31 mouse cellular contexts compared by ENCODE assay signal in the genomic region with DNA sequence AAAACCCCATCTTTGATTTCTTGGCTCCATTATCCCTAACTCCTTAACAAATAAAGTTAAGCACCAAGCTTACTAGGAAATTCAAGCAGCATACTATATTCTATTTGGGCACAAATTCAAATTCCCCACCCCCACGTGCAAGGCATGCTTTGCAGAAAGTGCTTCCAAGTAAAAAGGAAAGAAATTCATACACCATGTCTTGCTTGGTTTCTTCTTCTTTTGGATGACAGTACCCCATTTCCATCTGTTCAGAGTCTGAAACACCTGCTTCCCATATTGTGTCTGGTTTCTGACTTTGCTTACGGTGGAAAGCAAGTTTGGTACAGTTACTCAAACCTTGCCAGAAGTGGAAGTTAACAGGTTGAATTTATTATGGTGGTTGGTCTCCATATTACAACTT.
DNase-seq lines count a peak whose midpoint lies in the region; ATAC-seq lines count a peak whose summit lies in the region.
"Had no signal": no experiment of that assay in that cellular context is flagged by ENCODE, and none has a peak within 500 bp of the region (broad histone marks: within the 10 kb centered on the region; RNA-seq: fewer than 3 reads in every experiment).

No protein-coding gene starts in this region.

- H3K4me2 ChIP-seq in midbrain, embryonic 16.5 days (ENCODE audit: low read length): no peak overlapping the region
- H3K4me2 ChIP-seq: embryonic facial prominence, embryonic 15.5 days; heart, embryonic 13.5 days; limb, embryonic 13.5 days; liver, embryonic 12.5 days; stomach, embryonic 15.5 days had no signal

- ATAC-seq in frontal cortex, adult (ENCODE audit: low TSS enrichment): peak; percentile 90
- ATAC-seq in midbrain, embryonic 16.5 days: no peak
- ATAC-seq: hindbrain, postnatal 0 days; intestine, embryonic 16.5 days; liver, embryonic 12.5 days; Patski had no signal

- WGBS in midbrain, embryonic 16.5 days: 85% methylated on average over 2 of the region's 2 CpGs

- no peaks in the 10 kb centered on the region for H3K4me1 ChIP-seq in midbrain, embryonic 16.5 days (ENCODE audit: control insufficient read depth, insufficient read depth, low read length)
- H3K4me1 ChIP-seq: embryonic facial prominence, embryonic 15.5 days; heart, embryonic 13.5 days; limb, embryonic 13.5 days; liver, embryonic 12.5 days; midbrain, embryonic 10.5 days; stomach, embryonic 15.5 days had no signal

- H3K4me3 ChIP-seq in midbrain, embryonic 16.5 days (ENCODE audit: low read depth, low read length): no peak overlapping the region
- H3K4me3 ChIP-seq: embryonic facial prominence, embryonic 15.5 days; heart, embryonic 13.5 days; limb, embryonic 13.5 days; liver, embryonic 12.5 days; midbrain, embryonic 10.5 days; stomach, embryonic 15.5 days had no signal

- no peaks in the 10 kb centered on the region for H3K27me3 ChIP-seq in midbrain, embryonic 16.5 days (ENCODE audit: control insufficient read depth, insufficient read depth, low read depth, low read length)
- H3K27me3 ChIP-seq: CH12.LX; embryonic facial prominence, embryonic 15.5 days; heart, embryonic 13.5 days; limb, embryonic 13.5 days; liver, embryonic 12.5 days; Patski; stomach, embryonic 15.5 days had no signal

- no peaks in the 10 kb centered on the region for H3K36me3 ChIP-seq in midbrain, embryonic 16.5 days (ENCODE audit: control insufficient read depth, insufficient read depth, low read length)
- H3K36me3 ChIP-seq: embryonic facial prominence, embryonic 15.5 days; G1E; heart, embryonic 13.5 days; limb, embryonic 13.5 days; liver, embryonic 12.5 days; midbrain, embryonic 10.5 days; stomach, embryonic 15.5 days had no signal

- no peaks in the 10 kb centered on the region for H3K9me3 ChIP-seq in midbrain, embryonic 16.5 days (replicated peaks; ENCODE audit: control insufficient read depth, low read length, poor library complexity, severe bottlenecking)
- H3K9me3 ChIP-seq: embryonic facial prominence, embryonic 15.5 days; G1E; heart, embryonic 13.5 days; limb, embryonic 13.5 days; liver, embryonic 12.5 days; midbrain, embryonic 10.5 days; stomach, embryonic 15.5 days had no signal

- no peak overlapping the region for H3K27ac ChIP-seq in midbrain, embryonic 16.5 days (ENCODE audit: low read length)
- H3K27ac ChIP-seq: embryonic facial prominence, embryonic 15.5 days; heart, embryonic 13.5 days; hindbrain, postnatal 0 days; limb, embryonic 13.5 days; liver, embryonic 12.5 days; midbrain, embryonic 10.5 days; stomach, embryonic 15.5 days had no signal

- H3K9ac ChIP-seq in midbrain, embryonic 16.5 days (ENCODE audit: low read depth, low read length): no peak overlapping the region
- H3K9ac ChIP-seq: embryonic facial prominence, embryonic 15.5 days; heart, embryonic 13.5 days; limb, embryonic 13.5 days; liver, embryonic 12.5 days; stomach, embryonic 15.5 days had no signal

- no peak for DNase-seq in frontal cortex, postnatal 25 days (ENCODE audit: low spot score in 2 of 2)
- peak; percentile 40 to 49 for DNase-seq in right cerebral cortex, adult 2 months (ENCODE audit: low spot score in 2 of 2)
- DNase-seq in right cerebral cortex, postnatal 25 days: no peak
- peak; percentile 40 for DNase-seq in layer of hippocampus, adult 9-11 months
- no peak for DNase-seq in adrenal gland, adult (ENCODE audit: inconsistent age in 2 of 2, low spot score in 1 of 2)
- DNase-seq: adrenal gland, adult 2 months; B cell, adult 2 months; cerebellum, adult 8-10 months; cerebellum, postnatal 36 days; embryo, embryonic 11 days; gastrocnemius, postnatal 25 days; heart, adult 18-20 months; heart, postnatal 14 days; kidney, adult 9 months; kidney, postnatal 14 days; lung, adult 18-20 months; lung, postnatal 10 days; thymus, adult 18-20 months had no signal

Comparison
In these comparisons a context has a peak if more than half of its experiments do, and no peak if none do; other contexts are left out.
1. DNase-seq: peak in right cerebral cortex, adult 2 months (2 of 2) and layer of hippocampus, adult 9-11 months (single experiment); none in frontal cortex, postnatal 25 days (0 of 2), right cerebral cortex, postnatal 25 days (single experiment) and adrenal gland, adult (0 of 2).